Mouse (Mus musculus) limb, embryonic 12.5 days (tissue): ENCODE results near the gene Tmed1. TPM values are rescaled to one million over a fixed set of nuclear protein-coding genes. Genes with fewer than 3 reads are reported as not detected.
A peak's percentile ranks its signal among the peaks of the same experiment; 100 is the strongest.
"Not testable (repeated sequence)": the region's sequence is repeated elsewhere in the genome, so short reads cannot be mapped to it uniquely, and the experiment has no call there.

Experiments used
- ATAC-seq: fragments of 200-750 bp; cut with Nextera tagmentation; 2 replicates; pipeline ENCODE4 v1.8.0; 2017; ENCODE audit warnings: low read depth, moderate TSS enrichment; ENCODE audit not compliant: insufficient number of reproducible peaks, insufficient read depth, low FRiP score, low TSS enrichment
- H3K27ac ChIP-seq: fragments of 300-500 bp; sonication (generic); 2 replicates; pipeline ENCODE4 v1.5.1; 2016; ENCODE audit warnings: mild to moderate bottlenecking, moderate library complexity
- H3K27me3 ChIP-seq: fragments of 300-500 bp; sonication (generic); 2 replicates; pipeline ENCODE4 v1.6.1; 2016; ENCODE audit warnings: mild to moderate bottlenecking, moderate library complexity
- H3K36me3 ChIP-seq: fragments of 300-500 bp; sonication (generic); 2 replicates; pipeline ENCODE4 v1.6.1; 2016; ENCODE audit warnings: mild to moderate bottlenecking, moderate library complexity
- H3K4me1 ChIP-seq: fragments of 300-500 bp; sonication (generic); replicated peaks from 2 replicates; pipeline ENCODE4 v1.6.1; 2016
- H3K4me2 ChIP-seq: fragments of 300-500 bp; sonication (generic); 2 replicates; pipeline ENCODE4 v1.6.1; 2016; ENCODE audit warnings: mild to moderate bottlenecking, moderate library complexity
- H3K4me3 ChIP-seq: fragments of 300-500 bp; sonication (generic); replicated peaks from 2 replicates; pipeline ENCODE4 v1.5.1; 2016; ENCODE audit warnings: mild to moderate bottlenecking
- H3K9ac ChIP-seq: fragments of 300-500 bp; sonication (generic); replicated peaks from 2 replicates; pipeline ENCODE4 v1.6.1; 2016; ENCODE audit warnings: mild to moderate bottlenecking, moderate library complexity
- H3K9me3 ChIP-seq: fragments of 300-500 bp; sonication (generic); 2 replicates; pipeline ENCODE4 v1.6.1; 2016; ENCODE audit warnings: mild to moderate bottlenecking, moderate library complexity
- WGBS: fragments of 180-500 bp; shearing (Covaris S2); methylation state at CpG from one replicate; pipeline ENCODE4 v1.1.7; 2016; 5-methylcytosine and 5-hydroxymethylcytosine counted together
- polyA plus RNA-seq: library from polyadenylated mRNA; unstranded; fragments of >200 nt; fragmentation: Nextera tagmentation; extraction: Ambion mirVana; gene quantifications from 2 replicates; pipeline ENCODE4 v1.2.1, GENCODE M21; 2016

Tmed1 gene
- polyA plus RNA-seq, 1 experiment from 2014 or later, result 108 TPM

DNA sequence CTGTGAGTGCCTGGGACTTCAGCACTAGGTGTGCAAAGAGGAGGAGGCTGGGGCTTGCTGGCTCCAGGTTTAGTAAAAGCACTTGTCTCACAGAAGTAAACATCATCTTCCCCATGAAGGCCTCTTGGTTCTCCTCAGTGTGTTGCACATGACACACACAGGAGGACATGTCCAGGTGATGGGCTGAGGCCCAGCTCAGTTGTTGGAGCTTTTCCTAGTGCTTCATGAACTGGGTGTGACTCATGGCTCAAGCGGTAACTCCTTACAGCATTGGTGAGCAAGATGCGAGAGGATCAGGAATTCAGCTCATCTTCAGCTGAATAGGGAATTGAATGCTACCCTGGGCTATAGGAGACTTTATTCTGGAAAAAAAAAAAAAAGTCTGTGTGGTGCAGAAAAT is 12.4 kb downstream of the Tmed1 start:
- H3K36me3 ChIP-seq, result peaks cover 51% of the 10 kb centered on the region
- peak overlapping the region; percentile 61 for H3K4me2 ChIP-seq
- H3K9me3 ChIP-seq, result no peaks in the 10 kb centered on the region
- no peak for ATAC-seq
- no peaks in the 10 kb centered on the region for H3K27me3 ChIP-seq
- H3K9ac ChIP-seq, result no peak overlapping the region; the same call in 1 of the 2 replicates
- peaks cover 39% of the 10 kb centered on the region for H3K4me1 ChIP-seq
- H3K27ac ChIP-seq, result peak overlapping the region; percentile 98
- WGBS, result 92% methylated on average over 2 of the region's 2 CpGs
- H3K4me3 ChIP-seq, result 0 out of 2 replicates have a peak overlapping the region, but pooled peaks have one; percentile 15

DNA sequence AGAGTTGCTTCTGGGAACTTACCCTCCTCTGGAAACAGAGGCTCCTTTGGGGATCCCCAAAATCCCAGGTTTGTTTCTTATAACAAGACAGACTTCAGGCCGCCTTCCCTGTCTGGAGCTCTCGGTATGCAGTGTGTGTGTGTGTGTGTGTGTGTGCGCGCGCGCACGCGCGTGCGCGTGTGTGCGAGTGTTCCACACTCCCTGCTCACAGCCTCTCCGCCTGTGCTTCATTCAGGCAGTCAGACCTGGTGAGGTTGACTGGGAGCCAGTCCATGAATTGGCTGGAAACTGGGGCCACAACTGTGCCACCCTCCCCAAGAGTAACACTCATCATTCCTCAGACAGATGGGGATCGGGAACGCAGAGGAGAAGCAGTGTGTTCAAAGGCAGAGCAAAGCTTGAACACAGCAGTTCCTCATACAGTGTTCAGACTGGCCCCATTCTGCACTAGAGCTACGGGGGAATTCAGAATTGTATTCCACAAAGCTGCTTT is 13.0 kb downstream of the Tmed1 start:
- peaks cover 52% of the 10 kb centered on the region for H3K36me3 ChIP-seq
- H3K9me3 ChIP-seq, result no peaks in the 10 kb centered on the region
- no peak; the same call in 1 of the 2 replicates for ATAC-seq
- H3K9ac ChIP-seq, result no peak overlapping the region; the same call in none of the 2 replicates
- H3K4me1 ChIP-seq, result peaks cover 39% of the 10 kb centered on the region
- 68% methylated on average over 16 of the region's 16 CpGs for WGBS
- H3K4me3 ChIP-seq, result 0 out of 2 replicates have a peak overlapping the region, but pooled peaks have one; percentile 15
- H3K27me3 ChIP-seq, result no peaks in the 10 kb centered on the region
- H3K27ac ChIP-seq, result peak overlapping the region; percentile 98
- peak overlapping the region; percentile 61 for H3K4me2 ChIP-seq

DNA sequence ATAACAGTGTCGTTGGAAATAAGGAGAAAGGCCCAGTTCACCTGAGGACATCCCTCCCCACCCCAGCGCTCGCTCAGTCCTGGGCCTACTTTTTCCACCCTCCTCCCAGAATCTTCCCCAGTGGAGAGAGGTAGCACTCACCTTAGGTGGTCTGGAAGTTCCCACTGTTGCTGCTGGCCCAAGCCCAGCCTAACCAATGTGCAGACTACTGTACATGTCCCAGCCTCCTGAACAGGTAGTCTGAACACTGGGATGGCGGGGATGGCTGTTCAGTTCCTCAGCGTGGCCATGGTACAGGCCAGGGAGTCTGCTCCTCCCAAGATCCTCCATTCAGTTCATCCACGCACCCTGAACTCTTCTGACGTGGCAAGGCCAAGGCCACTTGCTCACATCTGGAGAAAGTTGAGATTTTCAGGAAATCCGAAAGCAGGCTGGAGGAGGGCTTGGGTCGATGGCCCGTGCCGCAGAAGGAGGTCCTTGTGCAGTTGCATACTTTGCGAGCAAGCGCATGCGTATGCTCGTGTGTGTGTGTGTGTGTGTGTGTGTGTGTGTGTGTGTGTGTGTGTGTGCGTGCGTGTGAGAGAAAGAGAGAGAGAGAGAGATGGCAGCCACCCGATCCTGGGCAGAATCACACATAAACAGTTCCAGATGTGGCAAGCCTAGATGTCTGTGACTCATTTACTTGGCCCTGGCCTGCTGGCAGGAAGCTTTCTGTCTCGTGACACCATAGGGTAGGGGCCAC is 13.6 kb downstream of the Tmed1 start:
- Histone ChIP-seq H3K4me2 (peak overlapping the region; percentile 61), H3K9me3 (no peaks in the 10 kb centered on the region), H3K27ac (peak overlapping the region; percentile 98), H3K9ac (peak overlapping the region; percentile 62), H3K36me3 (peaks cover 55% of the 10 kb centered on the region), H3K4me1 (peaks cover 39% of the 10 kb centered on the region), H3K27me3 (no peaks in the 10 kb centered on the region), H3K4me3 (peak overlapping the region; percentile 38)
- 32% methylated on average over 19 of the region's 19 CpGs for WGBS
- ATAC-seq, result peak; percentile 91

DNA sequence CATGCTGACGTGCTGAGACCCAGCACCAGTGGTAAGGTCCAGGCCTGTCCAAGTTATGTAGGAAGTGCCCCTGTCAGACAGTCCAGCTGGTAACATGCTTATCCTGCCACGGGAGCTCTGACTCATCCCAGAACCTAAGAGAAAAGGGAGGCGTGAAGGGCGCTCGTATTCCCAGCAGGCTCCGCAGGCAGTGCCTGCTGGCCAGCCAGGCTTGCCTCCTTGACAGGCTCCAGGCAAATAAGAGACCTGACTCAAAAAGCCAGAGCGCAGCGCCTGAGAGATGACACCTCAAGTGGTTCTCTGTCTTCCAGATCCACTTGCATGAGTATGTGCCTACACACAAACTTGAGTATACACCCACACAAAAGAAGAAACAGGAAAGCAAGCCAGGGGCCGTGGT is 15.3 kb downstream of the Tmed1 start:
- H3K36me3 ChIP-seq, result peaks cover 59% of the 10 kb centered on the region
- H3K4me3 ChIP-seq, result peak overlapping the region; percentile 38; the same call in 1 of the 2 replicates
- peaks cover 39% of the 10 kb centered on the region for H3K4me1 ChIP-seq
- H3K9ac ChIP-seq, result no peak overlapping the region
- no peak for ATAC-seq
- peak overlapping the region; percentile 98 for H3K27ac ChIP-seq
- no peaks in the 10 kb centered on the region for H3K27me3 ChIP-seq
- 78% methylated on average over 9 of the region's 9 CpGs for WGBS
- peak overlapping the region; percentile 61 for H3K4me2 ChIP-seq
- H3K9me3 ChIP-seq, result no peaks in the 10 kb centered on the region

DNA sequence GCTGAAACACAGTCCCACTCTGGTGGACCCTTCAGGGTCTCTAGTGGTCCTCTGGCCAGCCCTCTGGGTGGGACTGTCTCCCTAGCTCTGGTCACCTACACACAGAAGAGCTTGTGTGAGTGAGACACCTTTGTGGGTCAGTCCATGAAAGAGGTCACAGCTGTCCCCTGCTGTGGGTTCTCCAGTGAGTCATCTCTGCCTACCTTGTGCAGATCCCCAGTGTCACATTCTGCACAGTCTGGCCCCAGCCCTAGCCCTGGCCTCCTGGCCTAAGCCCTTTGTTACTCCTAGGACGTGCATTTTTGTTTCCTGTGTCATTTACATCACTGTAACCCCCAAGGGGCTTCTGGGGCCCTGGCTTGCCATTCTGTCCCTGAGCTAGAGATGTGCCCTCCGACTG is 16.1 kb downstream of the Tmed1 start:
- Histone ChIP-seq H3K27ac (no peak overlapping the region), H3K9ac (0 out of 2 replicates have a peak overlapping the region, but pooled peaks have one; percentile 14), H3K4me1 (peaks cover 39% of the 10 kb centered on the region), H3K4me3 (no peak overlapping the region), H3K27me3 (no peaks in the 10 kb centered on the region), H3K36me3 (peaks cover 59% of the 10 kb centered on the region), H3K4me2 (no peak overlapping the region), H3K9me3 (no peaks in the 10 kb centered on the region)
- WGBS, result 61% methylated on average over 2 of the region's 2 CpGs
- ATAC-seq, result no peak

DNA sequence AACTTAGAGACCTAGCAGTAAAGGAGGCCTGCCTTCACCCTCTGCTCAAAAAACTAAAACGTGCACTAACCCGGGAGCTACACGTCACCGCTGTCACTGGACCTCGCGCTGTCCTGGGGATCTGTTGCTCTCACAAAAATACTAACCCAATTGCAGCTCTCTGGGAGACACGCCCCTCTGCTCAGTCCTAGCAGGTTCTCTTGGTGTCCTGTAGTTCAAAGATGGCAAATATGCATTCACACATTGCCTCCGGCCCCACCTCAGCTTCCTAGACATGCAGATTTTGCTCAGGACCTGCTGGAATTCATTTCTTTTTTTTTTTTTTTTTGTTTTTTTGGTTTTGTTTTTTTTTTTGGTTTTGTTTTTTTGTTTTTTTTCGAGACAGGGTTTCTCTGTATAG is 19.4 kb downstream of the Tmed1 start:
- Histone ChIP-seq H3K27ac (no peak overlapping the region), H3K36me3 (peaks cover 81% of the 10 kb centered on the region), H3K4me2 (no peak overlapping the region), H3K27me3 (no peaks in the 10 kb centered on the region), H3K9me3 (no peaks in the 10 kb centered on the region), H3K4me3 (no peak overlapping the region), H3K9ac (no peak overlapping the region), H3K4me1 (peaks cover 20% of the 10 kb centered on the region)
- no peak for ATAC-seq
- WGBS, result 88% methylated on average over 9 of the region's 9 CpGs

DNA sequence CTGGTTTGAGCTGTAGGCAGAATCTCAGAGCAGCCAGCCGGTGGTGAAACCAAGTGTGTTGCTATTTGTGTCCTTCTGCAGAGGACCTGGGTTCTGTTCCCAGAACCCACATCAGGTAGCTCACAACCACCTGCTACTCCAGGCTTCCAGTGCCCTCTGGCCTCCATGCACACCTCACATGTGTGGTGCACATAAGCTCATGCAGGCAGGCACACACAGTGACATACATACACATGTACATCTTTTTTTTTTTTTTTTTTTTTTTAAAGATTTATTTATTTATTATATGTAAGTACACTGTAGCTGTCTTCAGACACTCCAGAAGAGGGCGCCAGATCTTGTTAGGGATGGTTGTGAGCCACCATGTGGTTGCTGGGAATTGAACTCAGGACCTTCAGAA is 21.8 kb downstream of the Tmed1 start:
- H3K36me3 ChIP-seq, result peaks cover 81% of the 10 kb centered on the region
- H3K9me3 ChIP-seq, H3K4me1 ChIP-seq, H3K4me2 ChIP-seq, H3K27ac ChIP-seq, H3K4me3 ChIP-seq, ATAC-seq, H3K9ac ChIP-seq, H3K27me3 ChIP-seq: not testable (repeated sequence)
- WGBS, result 86% methylated on average over 1 of the region's 2 CpGs

DNA sequence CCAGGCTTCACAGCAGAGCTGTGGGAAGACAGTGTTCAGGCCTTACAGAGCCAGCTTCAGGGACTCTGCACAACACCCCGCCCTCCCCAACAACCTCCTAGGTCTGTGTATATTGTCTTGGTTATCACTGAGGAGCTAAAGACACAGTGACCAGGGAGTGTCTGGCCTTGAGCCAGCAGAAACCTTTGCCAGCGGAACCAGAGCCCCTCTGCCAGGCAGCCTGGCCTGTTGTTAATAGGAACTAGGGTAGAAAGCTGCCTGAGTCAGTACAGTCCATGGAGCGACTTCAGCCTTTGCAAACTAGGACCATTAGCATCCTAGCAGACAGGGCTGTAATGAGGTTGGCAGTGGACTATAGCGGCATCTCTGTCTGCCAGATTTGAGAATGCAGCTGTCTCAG is 26.0 kb downstream of the Tmed1 start:
- no peaks in the 10 kb centered on the region for H3K9me3 ChIP-seq
- no peak overlapping the region for H3K9ac ChIP-seq
- ATAC-seq, result no peak
- WGBS, result 86% methylated on average over 4 of the region's 4 CpGs
- H3K4me2 ChIP-seq, result no peak overlapping the region
- no peaks in the 10 kb centered on the region for H3K27me3 ChIP-seq
- H3K4me1 ChIP-seq, result no peaks in the 10 kb centered on the region
- H3K36me3 ChIP-seq, result peaks cover 89% of the 10 kb centered on the region
- no peak overlapping the region for H3K4me3 ChIP-seq
- no peak overlapping the region for H3K27ac ChIP-seq

DNA sequence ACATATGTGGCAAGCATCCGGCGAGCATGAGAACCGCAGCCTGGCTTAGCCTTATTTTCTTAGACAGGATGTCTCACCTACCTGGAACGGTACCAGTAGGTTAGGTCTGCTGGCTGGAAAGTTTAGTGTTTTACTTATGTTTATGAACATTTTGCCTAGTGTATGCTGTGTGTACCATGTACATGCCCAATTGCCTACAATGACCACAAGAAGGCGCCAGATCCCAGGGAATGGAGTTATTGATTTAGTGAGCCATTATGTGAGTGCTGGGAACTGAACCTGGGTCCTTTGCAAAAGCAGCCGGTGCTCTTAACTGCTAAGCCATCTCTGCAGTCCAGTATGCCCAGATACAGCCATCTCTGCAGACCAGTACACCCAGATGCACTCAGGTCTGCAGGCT is 32.3 kb downstream of the Tmed1 start:
- WGBS, result 94% methylated on average over 6 of the region's 6 CpGs
- no peak overlapping the region for H3K4me2 ChIP-seq
- no peak overlapping the region for H3K27ac ChIP-seq

DNA sequence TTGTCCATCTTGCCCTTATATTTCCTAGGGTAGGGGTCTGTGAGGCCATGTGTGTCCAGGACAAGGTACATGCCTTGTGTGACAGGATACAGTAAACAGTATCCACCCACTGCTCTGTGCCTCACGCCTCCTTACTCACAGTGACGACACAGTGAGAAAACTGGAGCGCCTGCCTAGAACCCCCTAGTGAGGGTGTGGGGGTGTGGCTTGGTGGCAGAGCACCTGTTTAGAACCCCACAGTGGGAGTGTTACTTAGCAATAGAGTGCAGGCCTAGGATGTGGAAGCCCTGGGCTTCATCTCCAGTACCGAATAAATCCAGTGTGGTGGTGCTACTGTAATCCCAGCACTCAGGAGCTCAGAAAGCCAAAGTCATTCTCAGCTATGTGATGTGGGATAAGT is 37.1 kb downstream of the Tmed1 start:
- peaks cover 95% of the 10 kb centered on the region for H3K36me3 ChIP-seq

More for the DNA sequence above, 32.3 kb downstream of the Tmed1 start:
- Histone ChIP-seq H3K4me3 (no peak overlapping the region), H3K9me3 (peaks cover 8% of the 10 kb centered on the region), H3K27me3 (no peaks in the 10 kb centered on the region), H3K4me1 (no peaks in the 10 kb centered on the region), H3K36me3 (peaks cover 98% of the 10 kb centered on the region), H3K9ac (no peak overlapping the region)
- no peak for ATAC-seq

DNA sequence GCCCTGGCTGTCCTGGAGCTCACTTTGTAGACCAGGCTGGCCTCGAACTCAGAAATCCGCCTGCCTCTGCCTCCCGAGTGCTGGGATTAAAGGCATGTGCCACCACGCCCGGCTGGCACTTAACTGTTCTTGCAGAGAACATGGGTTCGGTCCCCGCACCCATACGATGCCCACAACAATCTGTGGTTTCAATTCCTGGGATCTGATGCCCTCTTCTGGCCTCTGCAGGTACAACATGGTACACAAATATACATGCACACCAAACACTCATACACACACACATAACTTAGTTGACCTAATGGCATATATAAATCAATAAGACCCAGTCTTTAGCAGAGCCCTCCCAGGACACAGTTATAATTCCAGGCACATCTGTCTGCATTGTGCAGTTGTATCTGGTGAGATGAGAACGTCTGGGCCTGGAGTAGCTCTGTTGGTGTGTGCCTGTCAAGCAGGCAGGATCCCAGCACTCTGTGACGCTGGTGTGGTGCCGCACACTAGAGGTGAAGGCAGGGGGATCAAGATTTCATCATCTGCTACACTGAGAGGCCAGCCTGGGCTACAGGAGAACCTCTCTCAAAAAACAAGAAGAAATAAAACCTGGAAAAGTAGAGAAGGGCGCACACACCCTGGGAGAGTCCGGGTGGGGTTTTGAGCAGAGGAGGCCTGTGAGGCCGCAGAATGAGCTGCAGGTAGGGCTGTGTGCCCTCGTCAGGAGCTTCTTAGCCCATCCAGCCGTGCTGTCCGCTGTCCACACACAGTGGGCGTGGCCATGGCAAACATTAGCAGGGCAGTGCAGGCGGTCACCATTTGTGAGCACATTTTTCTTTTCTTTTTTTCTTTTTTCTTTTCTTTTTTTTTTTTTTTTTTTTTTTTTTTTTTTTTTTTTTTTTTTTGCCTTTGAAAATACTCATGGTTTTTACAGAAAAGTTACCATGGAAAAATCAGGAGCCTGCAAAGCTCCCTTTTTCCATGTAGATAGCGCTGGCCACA is 40.7 kb downstream of the Tmed1 start:
- Histone ChIP-seq H3K27ac (no peak overlapping the region), H3K4me3 (no peak overlapping the region), H3K4me2 (no peak overlapping the region), H3K4me1 (no peaks in the 10 kb centered on the region), H3K36me3 (peaks cover 86% of the 10 kb centered on the region), H3K9me3 (no peaks in the 10 kb centered on the region), H3K9ac (no peak overlapping the region), H3K27me3 (no peaks in the 10 kb centered on the region)
- no peak for ATAC-seq
- 90% methylated on average over 20 of the region's 20 CpGs for WGBS

More for the DNA sequence above, 37.1 kb downstream of the Tmed1 start:
- H3K4me3 ChIP-seq, result no peak overlapping the region
- H3K9ac ChIP-seq, result no peak overlapping the region
- no peaks in the 10 kb centered on the region for H3K4me1 ChIP-seq
- H3K27me3 ChIP-seq, result no peaks in the 10 kb centered on the region
- H3K9me3 ChIP-seq, result peaks cover 6% of the 10 kb centered on the region
- H3K27ac ChIP-seq, result no peak overlapping the region
- ATAC-seq, result no peak
- WGBS, result 89% methylated on average over 4 of the region's 4 CpGs
- H3K4me2 ChIP-seq, result no peak overlapping the region
